Mouse (Mus musculus): Measurements from ENCODE around the gene Batf3. TPM values are rescaled to one million over a fixed set of nuclear protein-coding genes. Genes with fewer than 3 reads are reported as not detected.
"Not testable (repeated sequence)": the region's sequence is repeated elsewhere in the genome, so short reads cannot be mapped to it uniquely, and the experiment has no call there.

The Batf3 gene
- total and polyA plus RNA-seq, 3 experiments = 42.5 to 50.4 (median 44.7) TPM

GRCm38 (mm10) chr1:191138874-191139495 lies 41.3 kb downstream of the Batf3 start:
- in situ Hi-C loops (cut with MboI; ENCODE audit: low pct_ligation_motif_present, low pct_unique_long_range_greater_than_20kb, low sequenced_read_pairs) = no loop called here
- Histone ChIP-seq H3K27me3 (replicated peaks) (no peaks in the 10 kb centered on the region), H3K27ac (ENCODE audit: insufficient read depth, low read depth) (no peak overlapping the region), H3K9ac (ENCODE audit: insufficient read depth, low read depth) (no peak overlapping the region), H3K9me3 (replicated peaks; ENCODE audit: low read length) (no peaks in the 10 kb centered on the region), H3K4me3 (replicated peaks in 1 of 3; ENCODE audit: low read depth in 2 of 3, low read length in 2 of 3, poor library complexity in 1 of 3) (no peak overlapping the region), H3K4me1 (ENCODE audit: control insufficient read depth in 1 of 2, insufficient read depth in 2 of 2) (peaks cover 2 to 12% of the 10 kb centered on the region in 2 experiments; a peak in 2 of 4 replicates), H3K4me2 (ENCODE audit: insufficient read depth, low read depth, poor library complexity, severe bottlenecking) (no peak overlapping the region), H3K36me3 (replicated peaks in 1 of 2; ENCODE audit: control insufficient read depth in 1 of 2, insufficient read depth in 1 of 2, low read length in 1 of 2) (no peaks in the 10 kb centered on the region), H3K79me2 (replicated peaks; ENCODE audit: control insufficient read depth, extremely low read depth, insufficient read depth, poor library complexity, severe bottlenecking) (no peaks in the 10 kb centered on the region)
- TF ChIP-seq MAZ (IDR thresholded peaks at IDR 0.05; ENCODE audit: low read depth, low read length) (no peak), JUND (conservative IDR thresholded peaks at IDR 0.05; ENCODE audit: low read depth, low read length) (no peak), RAD21 (IDR thresholded peaks at IDR 0.05; ENCODE audit: low read depth, low read length) (no peak), TCF12 (IDR thresholded peaks at IDR 0.05; ENCODE audit: low read depth, low read length) (no peak), MYC (IDR thresholded peaks at IDR 0.05; ENCODE audit: low read depth, low read length) (no peak), MXI1 (IDR thresholded peaks at IDR 0.05; ENCODE audit: low read depth, low read length) (no peak), MEF2A (IDR thresholded peaks at IDR 0.05; ENCODE audit: borderline replicate concordance, low read depth, low read length) (no peak), JUN (IDR thresholded peaks at IDR 0.05; ENCODE audit: insufficient read depth, low read depth, low read length) (no peak), MAFK (IDR thresholded peaks at IDR 0.05; ENCODE audit: insufficient replicate concordance, low read length) (no peak), ELF1 (IDR thresholded peaks at IDR 0.05; ENCODE audit: low read depth, low read length) (no peak), BHLHE40 (IDR thresholded peaks at IDR 0.05; ENCODE audit: low read depth, low read length) (no peak), ZKSCAN1 (IDR thresholded peaks at IDR 0.05; ENCODE audit: borderline replicate concordance, low read depth, low read length) (no peak), CHD1 (IDR thresholded peaks at IDR 0.05; ENCODE audit: low read depth, low read length) (no peak), POLR2A (IDR thresholded peaks at IDR 0.05; ENCODE audit: low read depth, low read length) (no peak), IRF4 (IDR thresholded peaks at IDR 0.05; ENCODE audit: low read depth, low read length) (no peak), EP300 (IDR thresholded peaks at IDR 0.05; ENCODE audit: low read length) (no peak)
- dilution Hi-C loops (cut with MboI; ENCODE audit: extremely low pct_ligation_motif_present, extremely low pct_unique_long_range_greater_than_20kb, low sequenced_read_pairs) = no loop called here
- DNase-seq (ENCODE audit: extremely low read depth) = no peak

DNA sequence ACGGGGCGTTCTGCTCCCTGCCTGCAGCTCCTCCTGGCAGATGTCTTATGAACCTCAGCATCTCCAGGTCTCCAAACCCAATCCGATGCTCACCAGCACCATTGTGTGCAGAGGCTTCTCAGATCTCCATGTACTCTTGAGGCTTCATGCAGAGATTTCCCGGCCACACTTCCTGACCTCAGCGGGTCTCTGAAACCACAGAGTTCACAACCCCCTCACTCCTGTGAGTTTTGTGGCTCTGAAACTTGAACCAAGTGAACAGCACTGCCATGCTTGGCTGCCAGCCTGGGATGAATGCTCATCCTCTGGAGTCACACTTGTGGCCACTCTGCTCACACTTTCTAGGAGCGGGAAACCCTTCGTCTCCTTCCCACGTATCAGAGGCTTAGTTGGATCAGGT lies 43.3 kb downstream of the Batf3 start:
- Histone ChIP-seq H3K27ac (ENCODE audit: insufficient read depth, low read depth) (no peak overlapping the region), H3K79me2 (replicated peaks; ENCODE audit: control insufficient read depth, extremely low read depth, insufficient read depth, poor library complexity, severe bottlenecking) (no peaks in the 10 kb centered on the region), H3K9me3 (replicated peaks; ENCODE audit: low read length) (no peaks in the 10 kb centered on the region), H3K9ac (ENCODE audit: insufficient read depth, low read depth) (no peak overlapping the region), H3K36me3 (replicated peaks in 1 of 2; ENCODE audit: control insufficient read depth in 1 of 2, insufficient read depth in 1 of 2, low read length in 1 of 2) (no peaks in the 10 kb centered on the region), H3K4me1 (ENCODE audit: control insufficient read depth in 1 of 2, insufficient read depth in 2 of 2) (peaks cover 2 to 12% of the 10 kb centered on the region in 2 experiments; a peak in 2 of 4 replicates), H3K27me3 (replicated peaks) (no peaks in the 10 kb centered on the region), H3K4me3 (replicated peaks in 1 of 3; ENCODE audit: low read depth in 2 of 3, low read length in 2 of 3, poor library complexity in 1 of 3) (no peak overlapping the region), H3K4me2 (ENCODE audit: insufficient read depth, low read depth, poor library complexity, severe bottlenecking) (no peak overlapping the region)
- in situ Hi-C loops (cut with MboI; ENCODE audit: low pct_ligation_motif_present, low pct_unique_long_range_greater_than_20kb, low sequenced_read_pairs) (no loop called here), dilution Hi-C loops (cut with MboI; ENCODE audit: extremely low pct_ligation_motif_present, extremely low pct_unique_long_range_greater_than_20kb, low sequenced_read_pairs) (no loop called here)
- no peak for DNase-seq (ENCODE audit: extremely low read depth)
- TF ChIP-seq PAX5 (IDR thresholded peaks at IDR 0.05; ENCODE audit: low read length) (no peak), POLR2AphosphoS2 (IDR thresholded peaks at IDR 0.05; ENCODE audit: low read depth, low read length) (no peak), EP300 (IDR thresholded peaks at IDR 0.05; ENCODE audit: low read length) (no peak)

DNA sequence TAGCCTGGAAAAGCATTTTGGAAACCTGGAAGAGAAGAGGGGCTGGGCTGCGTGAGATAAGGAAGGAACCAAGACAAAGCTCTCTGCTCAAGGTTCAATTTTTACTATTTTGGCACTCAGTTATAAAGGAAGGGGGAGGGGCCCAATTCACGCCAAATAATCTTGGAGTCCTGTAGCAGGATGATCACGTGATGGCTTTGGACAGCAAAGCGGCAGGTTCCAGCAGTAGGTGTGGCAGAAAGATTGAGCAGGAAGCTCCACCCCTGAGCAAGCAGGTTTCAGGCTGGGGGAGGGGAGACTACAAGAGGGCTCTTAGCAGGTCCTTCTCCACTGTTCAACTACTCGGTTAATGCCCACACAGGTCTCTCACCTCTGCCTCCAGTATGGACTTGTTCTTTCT lies 51.8 kb downstream of the Batf3 start:
- in situ Hi-C loops (cut with MboI; ENCODE audit: low pct_ligation_motif_present, low pct_unique_long_range_greater_than_20kb, low sequenced_read_pairs); H3K4me2 ChIP-seq (ENCODE audit: insufficient read depth, low read depth, poor library complexity, severe bottlenecking); DNase-seq (ENCODE audit: extremely low read depth): not testable (repeated sequence)

More for the DNA sequence above, 51.8 kb downstream of the Batf3 start:
- H3K9ac ChIP-seq (ENCODE audit: insufficient read depth, low read depth); H3K79me2 ChIP-seq (replicated peaks; ENCODE audit: control insufficient read depth, extremely low read depth, insufficient read depth, poor library complexity, severe bottlenecking); H3K27me3 ChIP-seq (replicated peaks); dilution Hi-C loops (cut with MboI; ENCODE audit: extremely low pct_ligation_motif_present, extremely low pct_unique_long_range_greater_than_20kb, low sequenced_read_pairs); H3K4me3 ChIP-seq (replicated peaks in 1 of 3; ENCODE audit: low read depth in 2 of 3, low read length in 2 of 3, poor library complexity in 1 of 3); H3K27ac ChIP-seq (ENCODE audit: insufficient read depth, low read depth); H3K9me3 ChIP-seq (replicated peaks; ENCODE audit: low read length); H3K36me3 ChIP-seq (replicated peaks in 1 of 2; ENCODE audit: control insufficient read depth in 1 of 2, insufficient read depth in 1 of 2, low read length in 1 of 2): not testable (repeated sequence)
- H3K4me1 ChIP-seq (ENCODE audit: control insufficient read depth in 1 of 2, insufficient read depth in 2 of 2) = peaks cover 24 to 33% of the 10 kb centered on the region in 2 experiments
